Mouse (Mus musculus): Measurements from ENCODE around the gene Slc37a1. TPM values are rescaled to one million over a fixed set of nuclear protein-coding genes. Genes with fewer than 3 reads are reported as not detected.
A peak's percentile ranks its signal among the peaks of the same experiment; 100 is the strongest.

Slc37a1 gene
- polyA plus RNA-seq, 1 experiment: 59.7 TPM

GRCm38 (mm10) chr17:31253951-31254350, 32.6 kb upstream of the Slc37a1 start:
- no peak for TF ChIP-seq CTCF (IDR thresholded peaks at IDR 0.05; ENCODE audit: borderline replicate concordance, control insufficient read depth, extremely low read depth, insufficient read depth, low read length, poor library complexity)
- Histone ChIP-seq H3K36me3 (ENCODE audit: control insufficient read depth, insufficient read depth, low read length) (no peaks in the 10 kb centered on the region), H3K27ac (ENCODE audit: control insufficient read depth, insufficient read depth, low read length) (no peak overlapping the region), H3K27me3 (ENCODE audit: control insufficient read depth, insufficient read depth, low read length) (no peaks in the 10 kb centered on the region), H3K4me3 (ENCODE audit: control insufficient read depth, insufficient read depth, low read length) (no peak overlapping the region), H3K4me1 (replicated peaks; ENCODE audit: control insufficient read depth, insufficient read depth, low read length) (peaks cover 6% of the 10 kb centered on the region)
- DNase-seq: no peak
- WGBS: 78% methylated on average over 5 of the region's 5 CpGs

- Histone ChIP-seq H3K27ac (ENCODE audit: control insufficient read depth, insufficient read depth, low read length) (no peak overlapping the region), H3K36me3 (ENCODE audit: control insufficient read depth, insufficient read depth, low read length) (no peaks in the 10 kb centered on the region), H3K4me3 (ENCODE audit: control insufficient read depth, insufficient read depth, low read length) (no peak overlapping the region), H3K4me1 (replicated peaks; ENCODE audit: control insufficient read depth, insufficient read depth, low read length) (peaks cover 6% of the 10 kb centered on the region), H3K27me3 (ENCODE audit: control insufficient read depth, insufficient read depth, low read length) (no peaks in the 10 kb centered on the region)
- WGBS: 37% methylated on average over 9 of the region's 9 CpGs
- peak; percentile 78 for DNase-seq
- TF ChIP-seq CTCF (IDR thresholded peaks at IDR 0.05; ENCODE audit: borderline replicate concordance, control insufficient read depth, extremely low read depth, insufficient read depth, low read length, poor library complexity): peak; percentile 68; the same call in 1 of the 2 replicates
- no peak for TF ChIP-seq POLR2A (IDR thresholded peaks at IDR 0.05; ENCODE audit: control insufficient read depth, extremely low read depth, insufficient read depth, low read length, poor library complexity)
Measured at GRCm38 (mm10) chr17:31254463-31254931, 32.1 kb upstream of the Slc37a1 start.

DNA sequence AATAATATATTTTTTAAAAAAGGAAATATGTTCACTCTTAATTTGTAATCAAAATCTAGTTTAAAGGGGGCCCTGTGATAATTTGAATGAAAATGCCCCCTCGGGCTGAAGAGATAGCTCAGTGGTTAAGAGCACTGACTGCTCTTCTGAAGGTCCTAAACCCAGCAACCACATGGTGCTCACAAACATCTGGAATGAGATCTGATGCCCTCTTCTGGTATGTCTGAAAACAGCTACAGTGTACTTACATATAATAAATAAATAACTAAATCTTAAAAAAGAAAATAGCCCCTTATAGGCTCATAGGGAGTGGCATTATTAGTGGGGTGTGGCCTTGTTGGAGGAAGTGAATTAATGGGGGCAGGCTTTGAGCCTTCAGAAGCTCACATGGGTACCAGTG, 29.4 kb upstream of the Slc37a1 start:
- WGBS: 31% methylated on average over 1 of the region's 1 CpGs
- peaks cover 6% of the 10 kb centered on the region for H3K4me1 ChIP-seq (replicated peaks; ENCODE audit: control insufficient read depth, insufficient read depth, low read length)
- TF ChIP-seq CTCF (IDR thresholded peaks at IDR 0.05; ENCODE audit: borderline replicate concordance, control insufficient read depth, extremely low read depth, insufficient read depth, low read length, poor library complexity) (no peak), POLR2A (IDR thresholded peaks at IDR 0.05; ENCODE audit: control insufficient read depth, extremely low read depth, insufficient read depth, low read length, poor library complexity) (no peak)
- H3K27me3 ChIP-seq (ENCODE audit: control insufficient read depth, insufficient read depth, low read length): no peaks in the 10 kb centered on the region
- H3K27ac ChIP-seq (ENCODE audit: control insufficient read depth, insufficient read depth, low read length): no peak overlapping the region
- H3K36me3 ChIP-seq (ENCODE audit: control insufficient read depth, insufficient read depth, low read length): no peaks in the 10 kb centered on the region
- H3K4me3 ChIP-seq (ENCODE audit: control insufficient read depth, insufficient read depth, low read length): no peak overlapping the region
- no peak for DNase-seq

GRCm38 (mm10) chr17:31257898-31258297, 28.7 kb upstream of the Slc37a1 start:
- no peak for DNase-seq
- TF ChIP-seq CTCF (IDR thresholded peaks at IDR 0.05; ENCODE audit: borderline replicate concordance, control insufficient read depth, extremely low read depth, insufficient read depth, low read length, poor library complexity) (no peak), POLR2A (IDR thresholded peaks at IDR 0.05; ENCODE audit: control insufficient read depth, extremely low read depth, insufficient read depth, low read length, poor library complexity) (no peak)
- Histone ChIP-seq H3K4me1 (replicated peaks; ENCODE audit: control insufficient read depth, insufficient read depth, low read length) (peaks cover 6% of the 10 kb centered on the region), H3K36me3 (ENCODE audit: control insufficient read depth, insufficient read depth, low read length) (no peaks in the 10 kb centered on the region), H3K4me3 (ENCODE audit: control insufficient read depth, insufficient read depth, low read length) (no peak overlapping the region), H3K27me3 (ENCODE audit: control insufficient read depth, insufficient read depth, low read length) (no peaks in the 10 kb centered on the region), H3K27ac (ENCODE audit: control insufficient read depth, insufficient read depth, low read length) (no peak overlapping the region)
- 91% methylated on average over 12 of the region's 12 CpGs for WGBS

GRCm38 (mm10) chr17:31258310-31258865, 28.2 kb upstream of the Slc37a1 start:
- 98% methylated on average over 9 of the region's 9 CpGs for WGBS
- Histone ChIP-seq H3K36me3 (ENCODE audit: control insufficient read depth, insufficient read depth, low read length) (no peaks in the 10 kb centered on the region), H3K27me3 (ENCODE audit: control insufficient read depth, insufficient read depth, low read length) (no peaks in the 10 kb centered on the region), H3K27ac (ENCODE audit: control insufficient read depth, insufficient read depth, low read length) (no peak overlapping the region), H3K4me3 (ENCODE audit: control insufficient read depth, insufficient read depth, low read length) (no peak overlapping the region), H3K4me1 (replicated peaks; ENCODE audit: control insufficient read depth, insufficient read depth, low read length) (peaks cover 6% of the 10 kb centered on the region)
- no peak for DNase-seq
- TF ChIP-seq CTCF (IDR thresholded peaks at IDR 0.05; ENCODE audit: borderline replicate concordance, control insufficient read depth, extremely low read depth, insufficient read depth, low read length, poor library complexity) (no peak), POLR2A (IDR thresholded peaks at IDR 0.05; ENCODE audit: control insufficient read depth, extremely low read depth, insufficient read depth, low read length, poor library complexity) (no peak)

- Histone ChIP-seq H3K36me3 (ENCODE audit: control insufficient read depth, insufficient read depth, low read length) (no peaks in the 10 kb centered on the region), H3K27me3 (ENCODE audit: control insufficient read depth, insufficient read depth, low read length) (no peaks in the 10 kb centered on the region), H3K4me1 (replicated peaks; ENCODE audit: control insufficient read depth, insufficient read depth, low read length) (peaks cover 6% of the 10 kb centered on the region), H3K27ac (ENCODE audit: control insufficient read depth, insufficient read depth, low read length) (no peak overlapping the region), H3K4me3 (ENCODE audit: control insufficient read depth, insufficient read depth, low read length) (no peak overlapping the region)
- WGBS: 93% methylated on average over 4 of the region's 4 CpGs
- no peak for DNase-seq
- no peak for TF ChIP-seq POLR2A (IDR thresholded peaks at IDR 0.05; ENCODE audit: control insufficient read depth, extremely low read depth, insufficient read depth, low read length, poor library complexity)
- TF ChIP-seq CTCF (IDR thresholded peaks at IDR 0.05; ENCODE audit: borderline replicate concordance, control insufficient read depth, extremely low read depth, insufficient read depth, low read length, poor library complexity): no peak
Measured at GRCm38 (mm10) chr17:31259145-31259544, 27.4 kb upstream of the Slc37a1 start.

DNA sequence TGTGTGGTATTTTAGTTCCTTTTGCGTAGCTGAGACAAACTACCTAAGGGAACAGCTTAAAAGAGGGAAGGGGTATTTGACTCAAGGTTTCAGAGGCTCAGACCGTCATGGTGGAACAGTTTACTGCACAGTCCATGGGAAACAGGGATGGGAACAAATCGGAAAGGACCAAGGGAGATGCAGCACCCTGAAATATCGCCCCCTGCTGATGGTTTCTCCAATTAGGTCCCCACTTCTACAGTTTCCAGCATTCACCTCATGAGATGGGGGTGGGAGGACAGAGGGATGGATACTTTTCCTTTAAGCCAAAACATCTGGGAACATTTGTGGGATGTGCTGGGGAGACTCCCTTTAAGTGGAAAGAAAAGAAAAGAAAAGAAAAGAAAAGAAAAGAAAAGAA, 26.8 kb upstream of the Slc37a1 start:
- peaks cover 5% of the 10 kb centered on the region for H3K4me1 ChIP-seq (replicated peaks; ENCODE audit: control insufficient read depth, insufficient read depth, low read length)
- DNase-seq: peak; percentile 58
- H3K27ac ChIP-seq (ENCODE audit: control insufficient read depth, insufficient read depth, low read length): no peak overlapping the region
- H3K4me3 ChIP-seq (ENCODE audit: control insufficient read depth, insufficient read depth, low read length): no peak overlapping the region
- WGBS: 80% methylated on average over 4 of the region's 4 CpGs
- no peaks in the 10 kb centered on the region for H3K36me3 ChIP-seq (ENCODE audit: control insufficient read depth, insufficient read depth, low read length)
- no peak for TF ChIP-seq POLR2A (IDR thresholded peaks at IDR 0.05; ENCODE audit: control insufficient read depth, extremely low read depth, insufficient read depth, low read length, poor library complexity)
- no peak for TF ChIP-seq CTCF (IDR thresholded peaks at IDR 0.05; ENCODE audit: borderline replicate concordance, control insufficient read depth, extremely low read depth, insufficient read depth, low read length, poor library complexity)
- H3K27me3 ChIP-seq (ENCODE audit: control insufficient read depth, insufficient read depth, low read length): no peaks in the 10 kb centered on the region

Data from thymus, adult 2 months (tissue).